Mouse (Mus musculus): ENCODE measurements around the gene Wdr13.

- TF ChIP-seq POLR2A (IDR thresholded peaks at IDR 0.05; ENCODE audit: borderline replicate concordance, low read depth, low read length), result no peak
- TF ChIP-seq CTCF (IDR thresholded peaks at IDR 0.05; ENCODE audit: low read depth, low read length), result no peak
Measured at GRCm38 (mm10) chrX:8084771-8085259, 47.9 kb downstream of the Wdr13 start.
